Mouse (Mus musculus): ENCODE measurements around the gene Smco1.

- TF ChIP-seq CTCF (IDR thresholded peaks at IDR 0.05; ENCODE audit: low read depth, low read length) (no peak), POLR2AphosphoS5 (IDR thresholded peaks at IDR 0.05; ENCODE audit: insufficient replicate concordance, low read depth, low read length) (no peak), GATA1 (IDR thresholded peaks at IDR 0.05; ENCODE audit: borderline replicate concordance, low read length) (no peak)
Measured at GRCm38 (mm10) chr16:32275830-32276229, 4.6 kb downstream of the Smco1 start.

Data from G1E (cell line).